Mouse (Mus musculus): ENCODE measurements around the gene Thap8. TPM values are rescaled to one million over a fixed set of nuclear protein-coding genes. Genes with fewer than 3 reads are reported as not detected.

Gene Thap8
- polyA plus RNA-seq, 1 experiment from 2014 or later: 0.58 TPM

DNA sequence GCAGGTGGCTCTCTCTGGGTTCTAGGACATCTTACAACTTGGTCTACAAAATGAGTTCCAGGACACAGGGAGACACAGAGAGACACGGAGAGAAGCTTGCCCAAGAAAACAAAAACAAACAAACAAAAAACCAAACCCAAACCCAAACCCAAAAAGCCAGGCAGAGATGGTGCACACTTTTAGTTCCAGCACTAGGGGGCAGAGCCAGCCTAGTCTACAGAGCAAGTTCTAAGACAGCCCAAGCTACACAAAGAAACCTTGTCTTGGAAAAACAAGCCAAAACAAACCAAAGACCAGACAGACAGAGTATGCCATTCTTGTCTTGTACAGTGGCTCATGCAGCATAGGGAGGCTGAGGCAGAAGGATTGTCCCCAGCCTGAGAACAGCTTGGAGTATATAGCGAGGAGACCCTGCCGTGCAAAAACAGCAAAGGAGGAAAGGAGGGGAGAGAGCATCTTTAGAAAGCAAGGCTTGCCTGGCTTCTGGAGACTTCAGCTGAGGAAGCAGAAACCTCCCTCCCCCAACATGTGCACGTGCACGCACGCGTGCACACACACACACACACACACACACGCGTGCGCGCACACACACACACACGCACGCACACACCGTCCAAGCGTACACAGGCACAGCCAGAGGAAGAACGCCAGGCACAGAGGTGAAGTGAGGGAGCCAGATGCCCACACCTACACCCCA, 26.3 kb downstream of the Thap8 start:
- Histone ChIP-seq H3K27me3 (ENCODE audit: control insufficient read depth, insufficient read depth, low read length) (no peaks in the 10 kb centered on the region), H3K36me3 (ENCODE audit: control insufficient read depth, insufficient read depth, low read length) (peaks cover 56% of the 10 kb centered on the region), H3K4me3 (replicated peaks; ENCODE audit: low read depth, low read length) (no peak overlapping the region), H3K9ac (replicated peaks; ENCODE audit: low read length) (no peak overlapping the region), H3K9me3 (ENCODE audit: control insufficient read depth, low read length) (no peaks in the 10 kb centered on the region), H3K27ac (replicated peaks; ENCODE audit: low read depth, low read length) (0 out of 2 replicates have a peak overlapping the region, but pooled peaks have one; percentile 32), H3K4me1 (ENCODE audit: control insufficient read depth, insufficient read depth, low read length) (peaks cover 12% of the 10 kb centered on the region), H3K4me2 (ENCODE audit: low read length) (no peak overlapping the region)
- ATAC-seq (ENCODE audit: low FRiP score, low TSS enrichment): no peak
- peak; percentile 42 for DNase-seq
- 91% methylated on average over 16 of the region's 16 CpGs for WGBS

DNA sequence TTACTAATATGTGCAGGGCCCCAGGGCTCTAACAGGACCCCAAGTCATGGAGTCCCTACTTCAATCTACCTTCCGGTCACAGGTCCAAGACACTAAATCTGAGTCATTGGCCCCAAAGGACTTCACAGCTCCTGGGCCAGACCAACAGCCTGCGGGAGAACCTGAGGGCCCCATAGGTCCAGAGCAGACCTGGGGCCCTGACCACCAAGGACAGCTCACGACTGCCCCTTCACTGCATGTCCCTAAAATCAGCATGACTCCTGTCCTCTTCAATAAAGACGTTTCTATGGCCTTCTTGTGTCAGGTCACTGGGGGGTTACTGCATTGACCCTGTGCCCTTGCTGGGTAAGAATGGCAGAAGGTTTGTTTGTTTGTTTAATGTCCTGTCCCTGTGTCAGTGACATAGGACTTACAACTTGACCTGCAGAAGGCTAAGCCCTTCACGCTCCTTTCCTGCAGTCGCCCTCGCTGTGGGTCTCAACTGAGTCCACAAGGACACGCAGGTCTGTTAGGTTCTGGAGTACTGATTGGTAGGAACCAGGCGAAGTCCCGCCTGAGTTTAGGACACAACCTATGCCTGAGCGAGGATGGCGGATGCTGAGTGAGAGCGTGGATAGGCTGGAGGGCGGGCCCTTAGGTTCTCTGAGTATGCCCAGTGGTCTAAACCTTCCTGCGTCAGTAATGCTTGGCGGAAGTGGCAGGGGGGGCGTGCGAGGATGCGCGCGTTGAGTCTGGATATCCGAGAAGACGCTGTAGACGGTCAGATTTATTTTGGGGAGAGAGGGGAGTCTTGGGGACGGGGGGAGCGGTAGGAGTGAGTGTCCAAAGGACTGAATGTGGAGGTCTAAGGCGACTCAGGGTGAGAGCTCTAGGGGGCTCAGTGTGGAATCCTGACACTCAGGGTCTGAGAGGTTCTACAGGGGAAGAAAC, 28.4 kb downstream of the Thap8 start, which contains the start of gene Alkbh6:
Gene Alkbh6, plus strand, starts transcription at position 642 of the 930 bp plus-strand sequence.
- 5% methylated on average over 27 of the region's 27 CpGs for WGBS
- ATAC-seq (ENCODE audit: low FRiP score, low TSS enrichment) (peak; percentile 99), DNase-seq (peak; percentile 96)
- peak within 1 kb of the TSS; percentile 86 for H3K4me2 ChIP-seq (ENCODE audit: low read length)
- H3K27ac ChIP-seq (replicated peaks; ENCODE audit: low read depth, low read length): peak within 1 kb of the TSS; percentile 81
- peak within 1 kb of the TSS; percentile 71 for H3K9ac ChIP-seq (replicated peaks; ENCODE audit: low read length)
- no peaks in the 10 kb centered on the region for H3K9me3 ChIP-seq (ENCODE audit: control insufficient read depth, low read length)
- H3K4me3 ChIP-seq (replicated peaks; ENCODE audit: low read depth, low read length): peak within 1 kb of the TSS; percentile 70
- H3K36me3 ChIP-seq (ENCODE audit: control insufficient read depth, insufficient read depth, low read length): peaks cover 52% of the 10 kb centered on the region
- peaks cover 12% of the 10 kb centered on the region for H3K4me1 ChIP-seq (ENCODE audit: control insufficient read depth, insufficient read depth, low read length)
- no peaks in the 10 kb centered on the region for H3K27me3 ChIP-seq (ENCODE audit: control insufficient read depth, insufficient read depth, low read length)

DNA sequence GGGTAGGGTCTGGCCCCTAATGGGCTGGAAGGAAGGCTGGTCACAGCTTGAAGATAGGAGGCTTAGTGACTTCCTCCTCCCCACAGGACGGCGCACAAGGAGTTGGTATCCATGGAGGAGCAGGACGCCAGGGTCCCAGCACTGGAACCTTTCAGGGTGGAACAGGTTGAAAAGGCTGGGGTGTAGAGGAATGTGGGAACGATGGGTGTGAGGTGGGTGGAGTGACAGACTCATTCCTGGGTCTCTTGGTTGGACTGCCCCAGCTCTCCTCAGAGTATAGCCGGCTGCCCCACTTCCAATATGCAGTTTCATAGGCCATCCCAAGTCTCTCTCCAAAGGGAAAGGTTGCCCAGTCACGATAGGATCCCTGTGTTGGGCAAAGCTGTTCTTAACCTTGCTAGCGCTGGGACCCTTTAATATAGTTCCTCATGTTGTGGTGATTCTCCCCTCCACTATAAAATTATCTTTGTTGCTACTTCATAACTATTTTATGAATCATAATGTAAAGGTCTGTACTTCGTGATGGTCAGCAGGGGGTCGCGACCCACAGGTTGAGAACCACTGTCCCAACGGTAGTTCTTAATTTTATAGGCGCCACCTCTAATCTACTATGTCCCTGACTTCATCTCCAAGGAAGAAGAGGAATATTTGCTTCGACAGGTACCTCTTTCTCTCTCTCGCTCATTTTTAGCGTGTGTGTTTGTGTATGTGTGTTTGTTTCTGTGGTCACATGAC, 29.7 kb downstream of the Thap8 start:
- Histone ChIP-seq H3K9me3 (ENCODE audit: control insufficient read depth, low read length) (no peaks in the 10 kb centered on the region), H3K4me2 (ENCODE audit: low read length) (peak overlapping the region; percentile 86), H3K4me3 (replicated peaks; ENCODE audit: low read depth, low read length) (peak overlapping the region; percentile 70), H3K27me3 (ENCODE audit: control insufficient read depth, insufficient read depth, low read length) (no peaks in the 10 kb centered on the region), H3K27ac (replicated peaks; ENCODE audit: low read depth, low read length) (no peak overlapping the region), H3K4me1 (ENCODE audit: control insufficient read depth, insufficient read depth, low read length) (peaks cover 12% of the 10 kb centered on the region), H3K36me3 (ENCODE audit: control insufficient read depth, insufficient read depth, low read length) (peaks cover 46% of the 10 kb centered on the region), H3K9ac (replicated peaks; ENCODE audit: low read length) (peak overlapping the region; percentile 71)
- ATAC-seq (ENCODE audit: low FRiP score, low TSS enrichment) (no peak), DNase-seq (no peak)
- WGBS: 68% methylated on average over 15 of the region's 15 CpGs

- Histone ChIP-seq H3K9ac (replicated peaks; ENCODE audit: low read length) (no peak overlapping the region), H3K27me3 (ENCODE audit: control insufficient read depth, insufficient read depth, low read length) (no peaks in the 10 kb centered on the region), H3K36me3 (ENCODE audit: control insufficient read depth, insufficient read depth, low read length) (peaks cover 43% of the 10 kb centered on the region), H3K4me2 (ENCODE audit: low read length) (peak overlapping the region; percentile 86; the same call in 1 of the 2 replicates), H3K27ac (replicated peaks; ENCODE audit: low read depth, low read length) (no peak overlapping the region), H3K4me1 (ENCODE audit: control insufficient read depth, insufficient read depth, low read length) (peaks cover 12% of the 10 kb centered on the region), H3K9me3 (ENCODE audit: control insufficient read depth, low read length) (no peaks in the 10 kb centered on the region), H3K4me3 (replicated peaks; ENCODE audit: low read depth, low read length) (no peak overlapping the region)
- DNase-seq: no peak
- 92% methylated on average over 12 of the region's 12 CpGs for WGBS
- ATAC-seq (ENCODE audit: low FRiP score, low TSS enrichment): no peak
These were observed 30.2 kb downstream of the Thap8 start for GRCm38 (mm10) chr7:30310136-30310535.

DNA sequence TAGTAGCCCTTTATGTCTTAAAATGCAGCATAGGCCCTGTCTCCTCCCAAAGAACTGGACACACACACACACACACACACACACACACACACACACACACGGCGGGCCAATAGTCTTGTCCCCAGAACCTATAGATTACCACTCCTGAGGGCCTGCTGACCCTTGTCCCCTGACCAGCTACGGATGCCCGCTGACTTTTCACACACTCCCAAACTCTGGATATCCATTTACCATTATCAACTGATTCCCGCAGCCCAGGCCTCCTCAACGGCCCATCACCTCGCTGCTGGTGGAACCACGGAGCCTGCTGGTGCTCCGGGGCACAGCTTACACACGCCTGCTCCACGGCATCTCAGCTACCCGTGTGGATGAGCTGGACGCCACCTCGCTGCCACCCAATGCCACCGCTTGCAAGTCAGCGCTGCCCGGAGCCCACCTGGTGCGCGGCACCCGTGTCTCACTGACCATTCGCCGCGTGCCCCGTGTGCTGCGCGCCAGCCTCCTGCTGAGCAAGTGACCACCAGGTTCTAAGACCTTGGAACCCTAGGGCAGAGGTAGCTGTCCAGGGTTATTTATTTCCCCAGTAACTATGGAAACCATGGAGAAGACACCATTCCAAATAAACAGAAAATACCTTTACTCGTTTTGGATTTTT, 33.9 kb downstream of the Thap8 start:
- no peak overlapping the region for H3K9ac ChIP-seq (replicated peaks; ENCODE audit: low read length)
- no peak for DNase-seq
- WGBS: 52% methylated on average over 27 of the region's 27 CpGs

GRCm38 (mm10) chr7:30314721-30315155, 34.8 kb downstream of the Thap8 start, which contains the start of gene Syne4:
Gene Syne4, plus strand, starts transcription at chr7:30314807.
- H3K4me3 ChIP-seq (replicated peaks; ENCODE audit: low read depth, low read length): no peak within 1 kb of the TSS
- 5% methylated on average over 9 of the region's 9 CpGs for WGBS
- H3K9ac ChIP-seq (replicated peaks; ENCODE audit: low read length): no peak within 1 kb of the TSS
- DNase-seq (no peak), ATAC-seq (ENCODE audit: low FRiP score, low TSS enrichment) (no peak)
- H3K4me1 ChIP-seq (ENCODE audit: control insufficient read depth, insufficient read depth, low read length): peaks cover under 1% of the 10 kb centered on the region; the same call in 1 of the 2 replicates
- H3K27ac ChIP-seq (replicated peaks; ENCODE audit: low read depth, low read length): no peak within 1 kb of the TSS
- no peaks in the 10 kb centered on the region for H3K27me3 ChIP-seq (ENCODE audit: control insufficient read depth, insufficient read depth, low read length)
- H3K4me2 ChIP-seq (ENCODE audit: low read length): no peak within 1 kb of the TSS
- no peaks in the 10 kb centered on the region for H3K9me3 ChIP-seq (ENCODE audit: control insufficient read depth, low read length)
- H3K36me3 ChIP-seq (ENCODE audit: control insufficient read depth, insufficient read depth, low read length): peaks cover 21% of the 10 kb centered on the region

More for the DNA sequence above, 33.9 kb downstream of the Thap8 start:
- peaks cover 7% of the 10 kb centered on the region for H3K4me1 ChIP-seq (ENCODE audit: control insufficient read depth, insufficient read depth, low read length)
- H3K27me3 ChIP-seq (ENCODE audit: control insufficient read depth, insufficient read depth, low read length): no peaks in the 10 kb centered on the region
- no peaks in the 10 kb centered on the region for H3K9me3 ChIP-seq (ENCODE audit: control insufficient read depth, low read length)
- peaks cover 21% of the 10 kb centered on the region for H3K36me3 ChIP-seq (ENCODE audit: control insufficient read depth, insufficient read depth, low read length)
- H3K4me3 ChIP-seq (replicated peaks; ENCODE audit: low read depth, low read length): no peak overlapping the region
- H3K27ac ChIP-seq (replicated peaks; ENCODE audit: low read depth, low read length): no peak overlapping the region
- H3K4me2 ChIP-seq (ENCODE audit: low read length): no peak overlapping the region
- no peak for ATAC-seq (ENCODE audit: low FRiP score, low TSS enrichment)

- no peak for DNase-seq
- Histone ChIP-seq H3K9ac (replicated peaks; ENCODE audit: low read length) (no peak overlapping the region), H3K9me3 (ENCODE audit: control insufficient read depth, low read length) (no peaks in the 10 kb centered on the region), H3K27me3 (ENCODE audit: control insufficient read depth, insufficient read depth, low read length) (no peaks in the 10 kb centered on the region), H3K36me3 (ENCODE audit: control insufficient read depth, insufficient read depth, low read length) (peaks cover 21% of the 10 kb centered on the region), H3K4me2 (ENCODE audit: low read length) (no peak overlapping the region), H3K4me1 (ENCODE audit: control insufficient read depth, insufficient read depth, low read length) (no peaks in the 10 kb centered on the region; the same call in 1 of the 2 replicates), H3K4me3 (replicated peaks; ENCODE audit: low read depth, low read length) (no peak overlapping the region), H3K27ac (replicated peaks; ENCODE audit: low read depth, low read length) (no peak overlapping the region)
- ATAC-seq (ENCODE audit: low FRiP score, low TSS enrichment): no peak
- 82% methylated on average over 13 of the region's 13 CpGs for WGBS
These were observed 36.0 kb downstream of the Thap8 start for GRCm38 (mm10) chr7:30315559-30316529.

All from midbrain, embryonic 14.5 days (tissue).